In the genomic region with DNA sequence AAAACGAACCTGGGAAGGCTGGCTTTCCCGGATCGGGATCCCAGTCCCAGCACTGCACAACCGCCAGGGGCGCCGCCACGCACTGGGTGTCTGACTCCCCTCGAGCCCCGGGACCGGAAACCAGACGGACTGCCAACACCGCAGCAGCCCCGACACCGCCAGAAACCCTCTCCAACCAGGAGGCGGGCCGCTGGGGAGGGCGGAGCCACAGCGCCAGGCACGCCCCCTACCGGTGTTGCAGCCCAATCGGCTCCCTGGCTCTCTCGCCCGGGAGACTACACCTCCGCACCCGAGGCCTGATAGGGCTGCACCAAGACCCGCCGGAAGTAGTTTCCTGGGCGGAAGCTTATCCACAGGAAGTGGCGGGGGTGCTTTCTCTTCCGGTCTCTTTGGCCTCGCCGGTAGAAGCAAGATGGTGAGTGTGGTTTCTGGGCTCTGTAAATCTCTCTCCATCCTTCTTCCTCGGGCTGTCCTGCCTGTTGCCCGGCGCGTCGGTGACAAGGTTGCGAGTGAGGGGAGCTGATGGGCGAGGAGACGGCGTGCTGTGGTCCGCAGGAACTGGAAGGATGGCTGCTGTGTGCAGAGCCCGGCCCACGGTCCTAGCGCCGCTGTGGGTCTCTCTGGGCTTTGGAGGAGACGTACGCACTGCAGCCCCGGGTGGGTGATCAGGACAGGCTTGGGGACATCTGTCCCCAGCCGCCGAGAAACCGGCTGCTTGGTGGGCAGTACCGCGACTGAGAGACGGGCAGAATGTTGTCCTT, we compare ENCODE assay signal across 8 mouse cellular contexts. TPM values are rescaled to one million over a fixed set of nuclear protein-coding genes. Genes with fewer than 3 reads are reported as not detected.
DNase-seq lines count a peak whose midpoint lies in the region; ATAC-seq lines count a peak whose summit lies in the region.

A gene (plus strand): TSS at position 376 of the 761 bp plus-strand sequence.

- peak; percentile 95 for ATAC-seq in inflammation-experienced regulatory T-cells, adult 6 months
- ATAC-seq in megakaryocyte-erythroid progenitor cell, adult 5-6 weeks (replicated peaks; ENCODE audit: low FRiP score, low TSS enrichment, poor library complexity, severe bottlenecking), result peak; percentile 91

- peak; percentile 100 for DNase-seq in adrenal gland, adult (ENCODE audit: inconsistent age in 2 of 2, low spot score in 1 of 2)
- peak; percentile 99 for DNase-seq in embryo, embryonic 10.5 days (ENCODE audit: low spot score)
- DNase-seq in gastrocnemius, postnatal 14 days, result peak; percentile 99
- DNase-seq in left cerebral cortex, postnatal 10 days (ENCODE audit: extremely low spot score in 1 of 2, low spot score in 2 of 2), result peak; percentile 97 to 100
- peak; percentile 99 for DNase-seq in right cerebral cortex, postnatal 25 days
- peak; percentile 99 to 100 for DNase-seq in urinary bladder, postnatal 4 days (ENCODE audit: low spot score in 2 of 2)

- intact Hi-C loops in gastrocnemius, postnatal 14 days (cut with DNase I; ENCODE audit: low total_unique reads), result loop anchor here (10.0 kb wide), 1 partner anchor 68 kb away; a partner anchor contains a TSS
- intact Hi-C loops in left cerebral cortex, postnatal 10 days (cut with DNase I), result loop anchor here (5.0 kb wide), 1 partner anchor 71 kb away; a partner anchor contains a TSS

RNA-seq across cellular contexts. Expression of the gene that starts here (rescaled TPM):
- 100 to 1,000 TPM; 256 to 280 TPM for total RNA-seq in gastrocnemius, postnatal 14 days (2021)
- polyA plus RNA-seq in inflammation-experienced regulatory T-cells, adult 6 months (2017; shearing (Covaris generic)), result 1,000 to 10,000 TPM; 1,587 to 2,567 (median 2,159) TPM
- 100 to 1,000 TPM; 247 to 251 TPM for total RNA-seq in left cerebral cortex, postnatal 10 days (2021)
- 2,794 and 2,966 TPM in 2 replicates for total RNA-seq in megakaryocyte-erythroid progenitor cell, adult 5-6 weeks (2014; fragmentation: Nextera tagmentation)
- total RNA-seq in megakaryocyte-erythroid progenitor cell, adult 5-6 weeks (2017), result 2,588 and 3,250 TPM in 2 replicates

Comparison
In these comparisons a context has a peak if more than half of its experiments do, and no peak if none do; other contexts are left out.
1. Peak in every context shown above with its lines: DNase-seq and ATAC-seq.
2. RNA of the gene that starts here (total RNA-seq): 2,588 to 3,250 TPM in megakaryocyte-erythroid progenitor cell, adult 5-6 weeks; 256 to 280 TPM in gastrocnemius, postnatal 14 days and 247 to 251 TPM in left cerebral cortex, postnatal 10 days; every median in the first group is over 4 times any median in the second.